Mouse (Mus musculus) neural tube, embryonic 12.5 days (tissue): Measurements from ENCODE around the gene Gtf3c5. TPM values are rescaled to one million over a fixed set of nuclear protein-coding genes. Genes with fewer than 3 reads are reported as not detected.

Experiments
- ATAC-seq: fragments of 200-750 bp; cut with Nextera tagmentation; 2 replicates; pipeline ENCODE4 v1.8.0; 2017; ENCODE audit warnings: low read depth, mild to moderate bottlenecking, moderate TSS enrichment, moderate library complexity; ENCODE audit not compliant: low FRiP score
- H3K27ac ChIP-seq: fragments of 300-500 bp; sonication (generic); 2 replicates; pipeline ENCODE4 v1.5.1; 2016
- H3K27me3 ChIP-seq: fragments of 300-500 bp; sonication (generic); replicated peaks from 2 replicates; pipeline ENCODE4 v1.6.1; 2016; ENCODE audit warnings: mild to moderate bottlenecking
- H3K36me3 ChIP-seq: fragments of 300-500 bp; sonication (generic); 2 replicates; pipeline ENCODE4 v1.6.1; 2016; ENCODE audit warnings: mild to moderate bottlenecking
- H3K4me1 ChIP-seq: fragments of 300-500 bp; sonication (generic); 2 replicates; pipeline ENCODE4 v1.6.1; 2016
- H3K4me2 ChIP-seq: fragments of 300-500 bp; sonication (generic); replicated peaks from 2 replicates; pipeline ENCODE4 v1.6.1; 2016; ENCODE audit warnings: mild to moderate bottlenecking
- H3K4me3 ChIP-seq: fragments of 300-500 bp; sonication (generic); 2 replicates; pipeline ENCODE4 v1.5.1; 2016
- H3K9ac ChIP-seq: fragments of 300-500 bp; sonication (generic); 2 replicates; pipeline ENCODE4 v1.6.1; 2016; ENCODE audit warnings: mild to moderate bottlenecking
- H3K9me3 ChIP-seq: fragments of 300-500 bp; sonication (generic); 2 replicates; pipeline ENCODE4 v1.6.1; 2016; ENCODE audit warnings: mild to moderate bottlenecking
- WGBS: fragments of 180-500 bp; shearing (Covaris S2); methylation state at CpG from one replicate; pipeline ENCODE4 v1.1.7; 2016; 5-methylcytosine and 5-hydroxymethylcytosine counted together
- polyA plus RNA-seq: library from polyadenylated mRNA; unstranded; fragments of >200 nt; fragmentation: Nextera tagmentation; extraction: Ambion mirVana; gene quantifications from 2 replicates; pipeline ENCODE4 v1.2.1, GENCODE M21; 2016

Gene Gtf3c5
- 46.7 and 51.1 TPM in 2 replicates for polyA plus RNA-seq

DNA sequence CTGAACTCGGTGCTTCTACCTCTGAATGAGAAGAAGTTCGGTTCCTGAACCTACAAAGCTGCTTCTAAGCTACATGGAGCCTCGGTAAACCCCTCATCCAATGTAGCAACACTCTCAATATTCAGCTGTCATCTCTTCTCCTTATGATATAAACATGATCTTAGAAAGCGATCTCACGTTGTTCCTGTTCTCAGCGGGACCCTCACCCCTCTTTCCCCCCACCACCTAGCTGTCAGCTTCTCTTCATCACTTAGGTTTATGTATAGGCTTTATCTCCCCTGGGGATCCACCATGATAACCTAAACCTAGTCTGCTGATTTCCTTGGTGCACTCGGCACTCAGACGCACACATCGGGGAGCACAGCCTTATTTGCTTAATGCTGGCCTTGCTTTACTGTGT, at the start of gene Gtf3c5:
Gtf3c5 (minus strand) TSS at position 101 of the 400 bp plus-strand sequence.
- Histone ChIP-seq H3K36me3 (peaks cover 16% of the 10 kb centered on the region), H3K9me3 (no peaks in the 10 kb centered on the region), H3K4me3 (peak within 1 kb of the TSS; percentile 69), H3K4me2 (peak within 1 kb of the TSS; percentile 76), H3K9ac (peak within 1 kb of the TSS; percentile 66), H3K27me3 (no peaks in the 10 kb centered on the region), H3K4me1 (peaks cover 19% of the 10 kb centered on the region; the same call in 1 of the 2 replicates), H3K27ac (peak within 1 kb of the TSS; percentile 65; the same call in 1 of the 2 replicates)
- no peak for ATAC-seq
- 75% methylated on average over 9 of the region's 9 CpGs for WGBS

DNA sequence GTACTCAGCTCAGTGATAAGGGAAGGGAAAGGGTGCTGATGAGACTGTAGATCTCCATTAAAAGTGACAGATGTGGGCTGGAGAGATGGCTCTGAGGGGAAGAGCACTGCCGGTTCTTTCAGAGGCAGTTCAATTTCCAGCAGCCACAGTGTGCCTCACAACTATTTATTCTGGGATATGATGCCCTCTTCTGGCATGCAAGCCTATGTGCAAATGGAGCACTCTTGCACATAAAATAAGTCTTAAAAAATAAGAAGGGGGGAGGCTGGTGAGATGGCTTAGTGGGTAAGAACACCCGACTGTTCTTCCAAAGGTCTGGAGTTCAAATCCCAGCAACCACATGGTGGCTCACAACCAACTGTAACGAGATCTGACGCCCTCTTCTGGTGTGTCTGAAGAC, 49.6 kb upstream of the Gtf3c5 start:
- Histone ChIP-seq H3K4me1 (no peaks in the 10 kb centered on the region), H3K36me3 (no peaks in the 10 kb centered on the region), H3K9ac (no peak overlapping the region), H3K27ac (no peak overlapping the region), H3K9me3 (no peaks in the 10 kb centered on the region), H3K4me3 (no peak overlapping the region), H3K4me2 (no peak overlapping the region), H3K27me3 (no peaks in the 10 kb centered on the region)
- ATAC-seq: no peak
- WGBS: 61% methylated on average over 4 of the region's 4 CpGs

DNA sequence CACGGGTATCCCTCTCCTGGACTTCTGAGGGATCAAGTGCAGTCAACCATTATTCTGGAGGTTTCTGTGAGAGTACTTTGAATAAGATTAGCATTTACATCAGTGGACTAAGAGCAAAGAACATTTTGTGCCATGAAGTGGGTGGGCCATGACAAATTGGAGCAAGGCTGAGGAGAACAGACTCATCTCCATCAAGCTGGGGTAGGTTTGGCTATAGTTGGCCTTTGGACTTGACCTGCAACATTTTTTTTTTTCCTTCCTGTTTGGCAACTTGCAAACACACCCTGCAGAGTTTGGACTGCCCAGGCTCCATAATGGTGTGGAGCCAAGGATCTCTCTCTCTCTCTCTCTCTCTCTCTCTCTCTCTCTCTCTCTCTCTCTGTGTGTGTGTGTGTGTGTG, 49.1 kb upstream of the Gtf3c5 start:
- Histone ChIP-seq H3K27me3 (no peaks in the 10 kb centered on the region), H3K36me3 (no peaks in the 10 kb centered on the region), H3K27ac (no peak overlapping the region), H3K9ac (no peak overlapping the region), H3K9me3 (no peaks in the 10 kb centered on the region), H3K4me1 (no peaks in the 10 kb centered on the region), H3K4me3 (no peak overlapping the region), H3K4me2 (no peak overlapping the region)
- no peak for ATAC-seq
- 59% methylated on average over 1 of the region's 1 CpGs for WGBS

DNA sequence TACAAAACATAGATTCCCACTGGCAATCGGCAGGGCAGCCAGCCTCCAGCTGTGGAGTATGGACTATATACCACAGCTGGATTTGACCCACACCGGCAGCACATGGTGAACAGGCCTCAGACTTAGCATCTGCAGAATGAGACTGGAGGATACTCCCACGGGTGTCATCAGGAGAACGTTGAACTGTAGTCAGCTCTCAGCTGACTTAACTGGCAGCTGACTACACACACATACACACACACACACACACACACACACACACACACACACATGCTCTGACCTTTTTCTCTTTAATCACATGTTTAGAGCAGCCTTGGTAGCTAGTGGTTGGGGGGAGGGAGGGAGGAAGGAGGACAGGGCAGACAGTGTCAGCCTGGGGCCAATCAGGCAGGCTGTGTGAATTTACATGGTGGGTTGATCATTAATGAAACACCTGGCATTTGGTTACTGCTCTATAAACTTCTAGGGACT, 46.4 kb upstream of the Gtf3c5 start:
- Histone ChIP-seq H3K27me3 (no peaks in the 10 kb centered on the region), H3K4me2 (no peak overlapping the region), H3K4me1 (no peaks in the 10 kb centered on the region), H3K27ac (no peak overlapping the region), H3K9me3 (no peaks in the 10 kb centered on the region), H3K36me3 (no peaks in the 10 kb centered on the region), H3K4me3 (no peak overlapping the region), H3K9ac (no peak overlapping the region)
- 21% methylated on average over 4 of the region's 4 CpGs for WGBS
- ATAC-seq: no peak

DNA sequence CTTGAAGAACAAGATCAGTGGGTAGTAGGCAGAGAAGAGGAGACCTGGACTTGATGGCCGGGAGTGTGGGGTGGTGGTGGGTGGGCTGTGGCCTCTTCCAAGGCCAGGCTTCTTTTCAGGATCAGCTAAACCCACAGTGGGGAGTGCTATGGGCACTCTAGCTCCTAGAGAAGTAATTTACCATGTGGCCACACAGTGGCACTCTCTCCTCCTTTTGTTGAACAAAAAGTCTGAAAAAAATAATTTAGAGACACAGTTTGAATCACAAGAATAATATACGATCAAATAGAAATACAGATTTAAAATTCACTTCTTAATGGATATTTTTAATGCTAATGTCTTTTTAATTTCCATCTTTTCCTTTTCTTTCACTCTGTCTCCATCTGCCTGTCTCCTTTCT, 44.5 kb upstream of the Gtf3c5 start:
- Histone ChIP-seq H3K4me2 (no peak overlapping the region), H3K9me3 (no peaks in the 10 kb centered on the region), H3K27me3 (no peaks in the 10 kb centered on the region), H3K4me1 (no peaks in the 10 kb centered on the region), H3K36me3 (no peaks in the 10 kb centered on the region), H3K9ac (no peak overlapping the region), H3K4me3 (no peak overlapping the region), H3K27ac (no peak overlapping the region)
- 73% methylated on average over 2 of the region's 2 CpGs for WGBS
- ATAC-seq: no peak

DNA sequence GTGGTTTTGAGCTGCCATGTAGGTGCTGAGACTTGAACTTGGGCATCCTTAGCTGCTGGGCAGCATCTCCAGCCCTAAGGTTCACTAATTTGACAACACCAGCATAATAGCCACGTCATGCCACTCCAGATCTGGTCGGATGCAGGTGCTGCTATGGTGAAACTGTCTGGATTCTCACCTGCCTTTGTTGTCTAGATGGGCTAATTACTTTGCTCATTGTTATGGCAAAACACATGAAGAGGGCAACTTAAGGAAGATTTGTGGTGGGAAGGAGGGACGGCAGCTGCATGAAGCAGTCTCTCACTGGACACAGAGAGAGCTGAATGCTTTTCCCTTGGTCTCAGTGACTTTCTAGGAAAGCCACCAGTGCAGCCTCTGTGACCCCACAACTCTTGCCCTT, 42.5 kb upstream of the Gtf3c5 start:
- Histone ChIP-seq H3K27ac (no peak overlapping the region), H3K4me1 (no peaks in the 10 kb centered on the region), H3K36me3 (no peaks in the 10 kb centered on the region), H3K4me3 (no peak overlapping the region), H3K9me3 (no peaks in the 10 kb centered on the region), H3K27me3 (peaks cover 17% of the 10 kb centered on the region), H3K4me2 (no peak overlapping the region), H3K9ac (no peak overlapping the region)
- ATAC-seq: no peak
- 78% methylated on average over 3 of the region's 3 CpGs for WGBS

DNA sequence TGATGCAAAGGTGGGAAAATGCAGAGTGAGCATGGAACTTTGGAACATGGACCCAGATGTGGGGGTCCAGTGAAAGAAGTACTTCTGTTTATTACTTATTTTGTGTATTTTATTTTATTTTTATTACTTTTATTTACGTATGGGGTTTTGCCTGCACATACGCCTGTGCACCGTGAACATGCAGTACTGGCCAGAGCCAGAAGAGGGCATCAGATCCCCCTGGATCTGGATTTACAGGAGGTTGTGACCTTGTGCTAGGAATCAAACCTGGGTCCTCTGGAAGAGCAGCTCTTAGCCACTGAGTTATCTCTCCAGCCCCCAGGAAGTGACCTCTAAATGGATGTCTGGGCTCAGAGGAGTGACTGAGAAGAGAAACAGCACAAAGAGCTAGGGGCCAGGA, 41.3 kb upstream of the Gtf3c5 start:
- WGBS: 90% methylated on average over 3 of the region's 3 CpGs
- no peaks in the 10 kb centered on the region for H3K36me3 ChIP-seq
- no peak overlapping the region for H3K4me3 ChIP-seq
- no peak overlapping the region for H3K9ac ChIP-seq
- no peak overlapping the region for H3K4me2 ChIP-seq
- no peak overlapping the region for H3K27ac ChIP-seq
- H3K4me1 ChIP-seq: no peaks in the 10 kb centered on the region
- no peak for ATAC-seq
- H3K9me3 ChIP-seq: no peaks in the 10 kb centered on the region
- H3K27me3 ChIP-seq: peaks cover 22% of the 10 kb centered on the region

DNA sequence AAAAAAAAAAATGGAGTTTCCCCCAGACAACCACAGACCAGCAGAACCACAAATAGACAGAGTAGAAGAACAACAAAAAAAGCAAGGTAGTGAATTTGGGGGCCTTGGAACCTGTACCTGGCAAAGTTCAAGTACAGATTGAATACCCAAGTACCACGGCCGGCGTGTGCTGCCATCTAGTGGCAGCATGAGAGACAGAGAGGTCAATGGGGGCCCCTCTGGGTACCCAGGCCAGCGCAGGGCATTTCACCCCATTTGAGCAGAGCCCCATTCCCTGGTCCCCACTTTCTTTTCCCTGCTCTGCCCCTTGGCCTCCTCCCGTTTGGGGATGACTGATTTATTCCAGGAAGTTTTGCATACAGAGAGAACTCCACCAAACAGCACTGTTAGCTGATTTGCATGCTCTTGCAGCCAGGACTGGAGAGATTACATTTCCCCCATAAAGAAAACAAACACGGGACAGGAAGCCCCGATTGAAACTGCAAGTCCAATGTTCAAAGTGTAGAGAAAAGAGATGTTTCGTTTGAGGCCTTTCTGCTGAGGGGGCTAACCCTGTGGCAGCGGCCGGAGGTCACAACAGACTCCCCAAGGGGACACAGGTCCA, 39.1 kb upstream of the Gtf3c5 start:
- no peak overlapping the region for H3K4me2 ChIP-seq
- no peak overlapping the region for H3K9ac ChIP-seq
- H3K4me1 ChIP-seq: no peaks in the 10 kb centered on the region
- H3K4me3 ChIP-seq: no peak overlapping the region
- no peak overlapping the region for H3K27ac ChIP-seq
- no peaks in the 10 kb centered on the region for H3K9me3 ChIP-seq
- peaks cover 22% of the 10 kb centered on the region for H3K27me3 ChIP-seq
- WGBS: 21% methylated on average over 10 of the region's 10 CpGs
- H3K36me3 ChIP-seq: no peaks in the 10 kb centered on the region
- no peak for ATAC-seq

DNA sequence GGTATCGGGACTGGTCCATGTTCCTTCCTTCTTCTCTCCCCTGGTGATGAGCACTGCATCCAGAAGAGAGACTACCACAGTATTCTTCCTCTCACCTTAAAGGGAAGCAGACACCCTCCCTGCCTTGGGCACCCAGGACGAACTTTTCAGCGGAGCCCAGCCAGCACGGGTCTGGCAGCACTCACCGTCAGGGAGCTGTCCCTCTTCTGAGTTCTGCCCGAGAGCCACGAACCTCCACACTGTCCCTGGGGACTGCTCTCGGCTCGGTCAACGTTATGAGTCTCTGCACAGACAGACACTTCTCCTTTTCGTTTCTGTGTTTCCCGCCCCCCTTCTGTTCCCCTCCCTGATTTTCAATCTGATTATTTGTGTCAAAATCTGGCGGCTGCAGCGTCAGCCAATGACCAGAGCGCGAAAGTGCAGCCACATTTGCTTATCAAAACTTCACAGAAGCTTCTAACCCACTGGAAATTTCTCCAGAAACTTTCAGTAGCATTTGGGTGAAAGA, 38.2 kb upstream of the Gtf3c5 start, which contains the start of gene Gfi1b:
Gfi1b (minus strand) TSS at position 319 of the 508 bp plus-strand sequence.
- H3K4me1 ChIP-seq: no peaks in the 10 kb centered on the region
- H3K36me3 ChIP-seq: no peaks in the 10 kb centered on the region
- no peak within 1 kb of the TSS for H3K27ac ChIP-seq
- H3K27me3 ChIP-seq: peaks cover 22% of the 10 kb centered on the region
- WGBS: 6% methylated on average over 16 of the region's 16 CpGs
- no peak within 1 kb of the TSS for H3K4me2 ChIP-seq
- H3K9me3 ChIP-seq: no peaks in the 10 kb centered on the region
- no peak for ATAC-seq
- no peak within 1 kb of the TSS for H3K4me3 ChIP-seq
- no peak within 1 kb of the TSS for H3K9ac ChIP-seq

DNA sequence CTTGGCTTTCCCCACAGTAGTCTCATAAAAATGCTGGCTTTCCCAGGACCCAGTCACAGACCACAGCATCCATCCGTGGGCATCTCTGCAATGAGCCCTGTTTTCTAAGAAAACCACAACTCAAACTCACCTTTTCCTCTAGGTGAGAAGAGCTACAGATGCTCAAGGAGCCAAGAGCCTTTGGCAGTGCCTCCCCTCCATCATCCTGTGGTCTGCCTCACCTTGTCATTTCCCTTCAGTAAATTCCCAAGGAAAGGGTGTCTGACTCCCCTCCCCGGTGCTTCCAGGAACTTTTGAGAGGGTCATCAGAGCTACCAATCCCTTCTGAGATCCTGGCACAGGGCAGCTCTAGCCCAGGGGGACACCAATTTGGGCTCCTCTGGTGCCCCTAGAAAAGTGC, 37.6 kb upstream of the Gtf3c5 start:
- H3K9ac ChIP-seq: no peak overlapping the region
- H3K27ac ChIP-seq: no peak overlapping the region
- H3K27me3 ChIP-seq: peaks cover 22% of the 10 kb centered on the region
- 19% methylated on average over 2 of the region's 2 CpGs for WGBS
- no peaks in the 10 kb centered on the region for H3K9me3 ChIP-seq
- no peaks in the 10 kb centered on the region for H3K36me3 ChIP-seq
- ATAC-seq: no peak
- no peak overlapping the region for H3K4me3 ChIP-seq
- no peaks in the 10 kb centered on the region for H3K4me1 ChIP-seq
- H3K4me2 ChIP-seq: no peak overlapping the region

DNA sequence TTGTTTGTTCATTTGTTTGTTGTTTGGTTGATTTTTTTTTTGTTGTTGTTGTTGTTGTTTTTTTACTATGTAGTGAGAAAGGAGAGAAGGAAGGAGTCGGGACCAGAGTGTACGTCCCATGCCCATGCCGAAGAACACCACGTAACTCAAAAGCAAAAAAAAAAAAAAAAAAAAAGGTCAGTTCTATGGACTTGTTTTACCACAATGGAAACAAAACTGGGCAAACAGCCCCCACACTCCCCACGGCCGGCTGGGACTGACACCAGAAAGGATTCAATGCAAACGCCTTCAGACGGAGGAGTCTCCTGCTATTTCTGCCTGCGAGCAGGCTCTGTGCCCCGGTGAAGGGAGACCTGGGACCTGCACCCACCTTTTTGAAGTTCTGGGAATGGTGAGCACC, 37.0 kb upstream of the Gtf3c5 start:
- 73% methylated on average over 10 of the region's 10 CpGs for WGBS
- no peak overlapping the region for H3K4me2 ChIP-seq
- H3K27me3 ChIP-seq: peaks cover 22% of the 10 kb centered on the region
- H3K36me3 ChIP-seq: no peaks in the 10 kb centered on the region
- no peak overlapping the region for H3K27ac ChIP-seq
- no peak overlapping the region for H3K4me3 ChIP-seq
- no peaks in the 10 kb centered on the region for H3K9me3 ChIP-seq
- H3K9ac ChIP-seq: no peak overlapping the region
- no peaks in the 10 kb centered on the region for H3K4me1 ChIP-seq
- no peak for ATAC-seq

DNA sequence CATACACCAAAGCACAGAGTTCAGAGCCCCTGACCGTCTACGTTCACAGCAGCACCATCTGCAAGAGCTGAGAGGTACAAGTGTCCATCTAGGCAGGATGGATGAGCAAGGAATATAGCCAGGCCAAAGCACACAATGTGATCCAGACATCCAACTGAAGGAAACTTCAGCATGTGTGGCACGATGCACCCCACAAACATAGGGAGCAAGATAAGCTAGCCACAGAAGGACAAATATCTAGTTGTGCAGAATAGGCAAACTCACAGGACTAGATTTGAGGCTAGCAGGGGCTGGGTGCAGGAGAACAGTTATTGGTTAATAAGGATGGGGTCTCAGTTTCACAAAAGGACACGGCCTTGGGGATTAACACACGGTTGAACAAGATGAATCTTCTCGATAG, 35.8 kb upstream of the Gtf3c5 start:
- no peaks in the 10 kb centered on the region for H3K9me3 ChIP-seq
- no peak overlapping the region for H3K4me2 ChIP-seq
- no peaks in the 10 kb centered on the region for H3K4me1 ChIP-seq
- H3K36me3 ChIP-seq: no peaks in the 10 kb centered on the region
- H3K27me3 ChIP-seq: peaks cover 22% of the 10 kb centered on the region
- no peak overlapping the region for H3K27ac ChIP-seq
- WGBS: 89% methylated on average over 6 of the region's 6 CpGs
- no peak for ATAC-seq
- H3K4me3 ChIP-seq: no peak overlapping the region
- no peak overlapping the region for H3K9ac ChIP-seq

DNA sequence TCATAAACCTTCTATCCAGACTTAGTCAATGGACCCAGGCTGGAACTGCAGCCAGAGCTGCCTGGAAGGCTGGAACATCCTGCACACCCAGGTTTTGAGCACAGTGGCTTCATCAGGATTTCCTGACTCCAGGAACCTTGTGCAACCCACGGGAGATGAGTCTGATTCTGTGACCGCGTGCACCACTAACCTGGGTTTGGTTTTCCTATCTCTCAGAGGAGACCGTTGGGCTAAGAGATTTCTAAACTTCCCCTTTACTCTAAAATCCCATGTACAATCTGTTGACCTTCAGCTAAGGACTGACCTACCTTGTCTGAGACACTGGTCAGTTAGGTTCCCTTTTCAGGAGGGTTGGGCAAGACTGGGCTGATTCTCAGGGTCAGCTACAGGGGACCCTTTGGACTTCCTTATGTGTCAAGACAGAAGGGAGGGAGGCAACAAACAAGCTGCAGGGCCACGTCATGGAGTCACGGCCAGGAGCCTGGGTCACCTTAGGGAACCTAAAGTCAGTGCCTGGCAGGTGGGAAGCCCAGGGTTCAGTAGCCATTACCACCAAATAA, 35.3 kb upstream of the Gtf3c5 start:
- Histone ChIP-seq H3K9me3 (no peaks in the 10 kb centered on the region), H3K4me3 (no peak overlapping the region), H3K27me3 (peaks cover 22% of the 10 kb centered on the region), H3K4me2 (no peak overlapping the region), H3K36me3 (no peaks in the 10 kb centered on the region), H3K9ac (no peak overlapping the region), H3K27ac (no peak overlapping the region), H3K4me1 (no peaks in the 10 kb centered on the region)
- WGBS: 76% methylated on average over 6 of the region's 6 CpGs
- ATAC-seq: no peak
